In genomic region chr5:124013747-124014146, GRCm38 (mm10) we compare ENCODE assay signal across 13 mouse cellular contexts. TPM values are rescaled to one million over a fixed set of nuclear protein-coding genes. Genes with fewer than 3 reads are reported as not detected.
DNase-seq lines count a peak whose midpoint lies in the region; ATAC-seq lines count a peak whose summit lies in the region.
"Had no signal": no experiment of that assay in that cellular context is flagged by ENCODE, and none has a peak within 500 bp of the region (broad histone marks: within the 10 kb centered on the region; RNA-seq: fewer than 3 reads in every experiment).

No protein-coding gene starts in this region.

- ATAC-seq in heart, embryonic 11.5 days (replicated peaks; ENCODE audit: insufficient number of reproducible peaks, low FRiP score, low TSS enrichment) = no peak
- ATAC-seq in midbrain, embryonic 11.5 days (ENCODE audit: low FRiP score) = no peak
- ATAC-seq in hindbrain, embryonic 12.5 days (ENCODE audit: low FRiP score) = no peak
- no peak for ATAC-seq in neural tube, embryonic 15.5 days (ENCODE audit: low FRiP score)

- no peak for DNase-seq in heart, adult 9 months (ENCODE audit: low spot score in 2 of 2)
- DNase-seq in midbrain, embryonic 10.5 days (ENCODE audit: low spot score) = no peak
- DNase-seq in midbrain, embryonic 11.5 days (ENCODE audit: low spot score, missing footprints) = no peak
- no peak for DNase-seq in spleen, postnatal 4 days (ENCODE audit: low spot score in 2 of 2)
- no peak for DNase-seq in embryo, embryonic 10 days (ENCODE audit: low spot score)
- DNase-seq: cerebellum, adult 9-11 months; gastrocnemius, postnatal 10 days; kidney, adult 8-10 months; layer of hippocampus, postnatal 36 days had no signal

- WGBS in heart, embryonic 11.5 days (ENCODE audit: insufficient replicate concordance) = 61% methylated on average over 16 of the region's 16 CpGs
- 89% methylated on average over 16 of the region's 16 CpGs for WGBS in midbrain, embryonic 10.5 days
- 82% methylated on average over 15 of the region's 16 CpGs for WGBS in midbrain, embryonic 11.5 days
- WGBS in hindbrain, embryonic 12.5 days = 79% methylated on average over 16 of the region's 16 CpGs
- WGBS in neural tube, embryonic 15.5 days = 86% methylated on average over 16 of the region's 16 CpGs

- no peak overlapping the region for H3K9ac ChIP-seq in heart, embryonic 11.5 days (ENCODE audit: low read depth, low read length)
- H3K9ac ChIP-seq in midbrain, embryonic 11.5 days (ENCODE audit: low read length) = no peak overlapping the region
- no peak overlapping the region for H3K9ac ChIP-seq in hindbrain, embryonic 12.5 days
- no peak overlapping the region for H3K9ac ChIP-seq in neural tube, embryonic 15.5 days (replicated peaks)
- H3K9ac ChIP-seq: liver, embryonic 14.5 days had no signal

- H3K27ac ChIP-seq in heart, embryonic 11.5 days (ENCODE audit: low read depth, low read length) = 0 out of 2 replicates have a peak overlapping the region, but pooled peaks have one; percentile 79
- peak overlapping the region; percentile 83; the same call in 1 of the 2 replicates for H3K27ac ChIP-seq in midbrain, embryonic 10.5 days (replicated peaks)
- no peak overlapping the region for H3K27ac ChIP-seq in midbrain, embryonic 11.5 days (ENCODE audit: low read depth, low read length)
- H3K27ac ChIP-seq in hindbrain, embryonic 12.5 days = 0 out of 2 replicates have a peak overlapping the region, but pooled peaks have one; percentile 48
- peak overlapping the region; percentile 68 for H3K27ac ChIP-seq in neural tube, embryonic 15.5 days (replicated peaks)
- H3K27ac ChIP-seq: liver, embryonic 14.5 days had no signal

- peaks cover 4% of the 10 kb centered on the region; the same call in 1 of the 2 replicates for H3K36me3 ChIP-seq in heart, embryonic 11.5 days (ENCODE audit: control insufficient read depth, insufficient read depth, low read length)
- H3K36me3 ChIP-seq in midbrain, embryonic 10.5 days = peaks cover 37% of the 10 kb centered on the region
- H3K36me3 ChIP-seq in midbrain, embryonic 11.5 days (ENCODE audit: control insufficient read depth, insufficient read depth, low read length) = peaks cover 13% of the 10 kb centered on the region; the same call in 1 of the 2 replicates
- H3K36me3 ChIP-seq in hindbrain, embryonic 12.5 days = peaks cover 17% of the 10 kb centered on the region
- peaks cover 13% of the 10 kb centered on the region for H3K36me3 ChIP-seq in neural tube, embryonic 15.5 days

- no peak overlapping the region for H3K4me3 ChIP-seq in heart, embryonic 11.5 days (ENCODE audit: low read depth, low read length)
- no peak overlapping the region for H3K4me3 ChIP-seq in midbrain, embryonic 10.5 days
- H3K4me3 ChIP-seq in midbrain, embryonic 11.5 days (ENCODE audit: low read depth, low read length) = no peak overlapping the region
- H3K4me3 ChIP-seq in hindbrain, embryonic 12.5 days = no peak overlapping the region
- H3K4me3 ChIP-seq in neural tube, embryonic 15.5 days (replicated peaks) = no peak overlapping the region

- H3K9me3 ChIP-seq in heart, embryonic 11.5 days (replicated peaks; ENCODE audit: control insufficient read depth, low read length) = no peaks in the 10 kb centered on the region
- no peaks in the 10 kb centered on the region for H3K9me3 ChIP-seq in midbrain, embryonic 10.5 days (replicated peaks)
- H3K9me3 ChIP-seq in midbrain, embryonic 11.5 days (ENCODE audit: control insufficient read depth, low read length) = no peaks in the 10 kb centered on the region
- no peaks in the 10 kb centered on the region for H3K9me3 ChIP-seq in hindbrain, embryonic 12.5 days (replicated peaks)
- H3K9me3 ChIP-seq in neural tube, embryonic 15.5 days (replicated peaks) = no peaks in the 10 kb centered on the region

- H3K27me3 ChIP-seq in heart, embryonic 11.5 days (ENCODE audit: control insufficient read depth, insufficient read depth, low read length) = no peaks in the 10 kb centered on the region
- H3K27me3 ChIP-seq in midbrain, embryonic 10.5 days (ENCODE audit: low read depth, poor library complexity, severe bottlenecking) = no peaks in the 10 kb centered on the region
- no peaks in the 10 kb centered on the region for H3K27me3 ChIP-seq in midbrain, embryonic 11.5 days (ENCODE audit: control insufficient read depth, insufficient read depth, low read length)
- no peaks in the 10 kb centered on the region for H3K27me3 ChIP-seq in hindbrain, embryonic 12.5 days
- no peaks in the 10 kb centered on the region for H3K27me3 ChIP-seq in neural tube, embryonic 15.5 days (replicated peaks)

- peaks cover 91% of the 10 kb centered on the region for H3K4me1 ChIP-seq in heart, embryonic 11.5 days (ENCODE audit: control insufficient read depth, insufficient read depth, low read length)
- peaks cover 93% of the 10 kb centered on the region for H3K4me1 ChIP-seq in midbrain, embryonic 10.5 days
- H3K4me1 ChIP-seq in midbrain, embryonic 11.5 days (ENCODE audit: control insufficient read depth, insufficient read depth, low read length) = peaks cover 62% of the 10 kb centered on the region
- H3K4me1 ChIP-seq in hindbrain, embryonic 12.5 days = peaks cover 86% of the 10 kb centered on the region
- H3K4me1 ChIP-seq in neural tube, embryonic 15.5 days = peaks cover 89% of the 10 kb centered on the region

- peak overlapping the region; percentile 54; the same call in 1 of the 2 replicates for H3K4me2 ChIP-seq in heart, embryonic 11.5 days
- no peak overlapping the region for H3K4me2 ChIP-seq in midbrain, embryonic 11.5 days
- H3K4me2 ChIP-seq in hindbrain, embryonic 12.5 days (replicated peaks) = no peak overlapping the region
- no peak overlapping the region for H3K4me2 ChIP-seq in neural tube, embryonic 15.5 days

RNA-seq across cellular contexts. Expression of gene Vps37b, which starts 18.3 kb away (rescaled TPM):
- 43.3 and 48.2 TPM in 2 replicates for polyA plus RNA-seq in heart, embryonic 11.5 days (2014; fragmentation: Nextera tagmentation; extraction: Ambion mirVana)
- polyA plus RNA-seq in midbrain, embryonic 10.5 days (2016; fragmentation: Nextera tagmentation; extraction: Ambion mirVana) = 58.1 and 69.2 TPM in 2 replicates
- 45.5 and 50.7 TPM in 2 replicates for polyA plus RNA-seq in midbrain, embryonic 11.5 days (2014; fragmentation: Nextera tagmentation; extraction: Ambion mirVana)
- 70.8 and 78.6 TPM in 2 replicates for polyA plus RNA-seq in hindbrain, embryonic 12.5 days (2016; fragmentation: Nextera tagmentation; extraction: Ambion mirVana)
- polyA plus RNA-seq in neural tube, embryonic 15.5 days (2015; fragmentation: Nextera tagmentation; extraction: Ambion mirVana) = 48.8 and 50.4 TPM in 2 replicates

RNA-seq across cellular contexts. Expression of gene Hip1r, which starts 40.3 kb away (rescaled TPM):
- polyA plus RNA-seq in heart, embryonic 11.5 days (2014; fragmentation: Nextera tagmentation; extraction: Ambion mirVana) = 2.7 and 2.9 TPM in 2 replicates
- polyA plus RNA-seq in midbrain, embryonic 10.5 days (2016; fragmentation: Nextera tagmentation; extraction: Ambion mirVana) = 6.6 and 9.2 TPM in 2 replicates
- polyA plus RNA-seq in midbrain, embryonic 11.5 days (2014; fragmentation: Nextera tagmentation; extraction: Ambion mirVana) = 4.6 and 5.2 TPM in 2 replicates
- polyA plus RNA-seq in hindbrain, embryonic 12.5 days (2016; fragmentation: Nextera tagmentation; extraction: Ambion mirVana) = 14.4 and 20.4 TPM in 2 replicates
- 24.1 and 31.0 TPM in 2 replicates for polyA plus RNA-seq in neural tube, embryonic 15.5 days (2015; fragmentation: Nextera tagmentation; extraction: Ambion mirVana)
